Mouse (Mus musculus) MEL (cell line): ENCODE data around the gene Ednra. TPM values are rescaled to one million over a fixed set of nuclear protein-coding genes. Genes with fewer than 3 reads are reported as not detected.

ENCODE experiments used
- DNase-seq: peaks from one replicate; pipeline ENCODE4 v3.0.0; 2011; ENCODE audit warnings: low read depth, low spot score
- H3K27ac ChIP-seq: 2 replicates; pipeline ENCODE4 v1.5.1; 2012; ENCODE audit warnings: low read depth, mild to moderate bottlenecking, control low read depth, low read length, moderate library complexity; ENCODE audit not compliant: control insufficient read depth
- H3K27me3 ChIP-seq, 2 experiments: fragments of 150-350 bp in 1 of 2; sonication (generic) in 1 of 2; 2 replicates each; pipeline ENCODE4 v1.6.1; 2012; ENCODE audit warnings: low read length in 2 of 2, mild to moderate bottlenecking in 2 of 2, improper control_type of control experiment in 1 of 2, moderate library complexity in 1 of 2; ENCODE audit not compliant: insufficient read depth in 2 of 2, control insufficient read depth in 1 of 2
- H3K36me3 ChIP-seq, 2 experiments: 2 replicates each; pipeline ENCODE4 v1.6.1; 2012 to 2014; ENCODE audit warnings: low read length in 2 of 2, improper control_type of control experiment in 1 of 2, inconsistent platforms in 1 of 2, mild to moderate bottlenecking in 1 of 2; ENCODE audit not compliant: insufficient read depth in 2 of 2, control insufficient read depth in 1 of 2
- H3K4me1 ChIP-seq, 2 experiments: fragments of 150-350 bp in 1 of 2; sonication (generic) in 1 of 2; 2 replicates each; pipeline ENCODE4 v1.6.1; 2012; ENCODE audit warnings: low read length in 2 of 2, improper control_type of control experiment in 1 of 2, mild to moderate bottlenecking in 1 of 2; ENCODE audit not compliant: insufficient read depth in 2 of 2, control insufficient read depth in 1 of 2
- H3K4me3 ChIP-seq, 2 experiments: fragments of 150-350 bp in 1 of 2; sonication (generic) in 1 of 2; 2 replicates each; pipeline ENCODE4 v1.5.1; 2012; ENCODE audit warnings: low read depth in 2 of 2, low read length in 2 of 2, mild to moderate bottlenecking in 2 of 2, moderate library complexity in 2 of 2, control low read depth in 1 of 2, improper control_type of control experiment in 1 of 2; ENCODE audit not compliant: control insufficient read depth in 1 of 2, insufficient read depth in 1 of 2
- H3K79me2 ChIP-seq: 2 replicates; pipeline ENCODE4 v1.6.1; 2012; ENCODE audit warnings: mild to moderate bottlenecking, low read length, moderate library complexity; ENCODE audit not compliant: control insufficient read depth, poor library complexity, insufficient read depth
- H3K9ac ChIP-seq: 2 replicates; pipeline ENCODE4 v1.6.1; 2012; ENCODE audit warnings: low read depth, mild to moderate bottlenecking, control low read depth, low read length, moderate library complexity; ENCODE audit not compliant: control insufficient read depth, poor library complexity, severe bottlenecking
- H3K9me3 ChIP-seq: fragments of 150-350 bp; sonication (generic); replicated peaks from 2 replicates; pipeline ENCODE4 v1.6.1; 2012; ENCODE audit warnings: mild to moderate bottlenecking, low read length, improper control_type of control experiment, moderate library complexity; ENCODE audit not compliant: insufficient read depth
- BHLHE40 ChIP-seq: IDR thresholded peaks from 2 replicates; pipeline ENCODE4 v1.6.1; 2012; ENCODE audit warnings: low read depth, mild to moderate bottlenecking, inconsistent platforms, low read length, improper control_type of control experiment, borderline replicate concordance
- CHD1 ChIP-seq: IDR thresholded peaks from 2 replicates; pipeline ENCODE4 v1.6.1; 2012; ENCODE audit warnings: low read depth, mild to moderate bottlenecking, inconsistent platforms, low read length, improper control_type of control experiment
- ELF1 ChIP-seq: IDR thresholded peaks from 2 replicates; pipeline ENCODE4 v1.6.1; 2014; ENCODE audit warnings: low read depth, mild to moderate bottlenecking, inconsistent platforms, low read length, improper control_type of control experiment, moderate library complexity
- EP300 ChIP-seq, 2 experiments: IDR thresholded peaks; 2 replicates each; pipeline ENCODE4 v1.6.1; 2011; ENCODE audit warnings: improper control_type of control experiment in 2 of 2, low read length in 2 of 2, low read depth in 1 of 2, mild to moderate bottlenecking in 1 of 2
- GABPA ChIP-seq: IDR thresholded peaks from 2 replicates; pipeline ENCODE4 v1.6.1; 2012; ENCODE audit warnings: low read depth, mild to moderate bottlenecking, inconsistent platforms, low read length, improper control_type of control experiment, moderate library complexity
- GATA1 ChIP-seq: IDR thresholded peaks from 2 replicates; pipeline ENCODE4 v1.6.1; 2011; ENCODE audit warnings: low read depth, low read length, improper control_type of control experiment
- KAT2A ChIP-seq: conservative IDR thresholded peaks from 2 replicates; pipeline ENCODE4 v1.6.1; 2012; ENCODE audit warnings: low read depth, low read length, improper control_type of control experiment, inconsistent platforms
- MEF2A ChIP-seq: IDR thresholded peaks from 2 replicates; pipeline ENCODE4 v1.6.1; 2014; ENCODE audit warnings: low read depth, mild to moderate bottlenecking, inconsistent platforms, low read length, improper control_type of control experiment; ENCODE audit not compliant: poor library complexity, insufficient replicate concordance, severe bottlenecking; ENCODE audit errors: extremely low read depth
- MXI1 ChIP-seq: IDR thresholded peaks from 2 replicates; pipeline ENCODE4 v1.6.1; 2011; ENCODE audit warnings: mild to moderate bottlenecking, low read depth, low read length, improper control_type of control experiment
- NRF1 ChIP-seq: IDR thresholded peaks from 2 replicates; pipeline ENCODE4 v1.6.1; 2014; ENCODE audit warnings: low read depth, mild to moderate bottlenecking, inconsistent platforms, low read length, improper control_type of control experiment, moderate library complexity; ENCODE audit not compliant: poor library complexity, insufficient read depth, severe bottlenecking
- POLR2AphosphoS2 ChIP-seq: IDR thresholded peaks from 2 replicates; pipeline ENCODE4 v1.6.1; 2011; ENCODE audit warnings: low read length, improper control_type of control experiment
- RAD21 ChIP-seq: IDR thresholded peaks from 2 replicates; pipeline ENCODE4 v1.6.1; 2011; ENCODE audit warnings: mild to moderate bottlenecking, low read depth, low read length, improper control_type of control experiment
- SMC3 ChIP-seq: IDR thresholded peaks from 2 replicates; pipeline ENCODE4 v1.6.1; 2011; ENCODE audit warnings: low read depth, low read length, improper control_type of control experiment
- TBP ChIP-seq: IDR thresholded peaks from 2 replicates; pipeline ENCODE4 v1.8.0; 2011; ENCODE audit warnings: low read depth, low read length, improper control_type of control experiment
- UBTF ChIP-seq: IDR thresholded peaks from 2 replicates; pipeline ENCODE4 v1.6.1; 2012; ENCODE audit warnings: low read depth, mild to moderate bottlenecking, inconsistent platforms, low read length, improper control_type of control experiment, moderate library complexity, borderline replicate concordance; ENCODE audit not compliant: insufficient read depth
- USF1 ChIP-seq: IDR thresholded peaks from 2 replicates; pipeline ENCODE4 v1.6.1; 2014; ENCODE audit warnings: low read depth, mild to moderate bottlenecking, inconsistent platforms, low read length, improper control_type of control experiment, moderate library complexity
- USF2 ChIP-seq, 2 experiments: IDR thresholded peaks; 2 replicates each; pipeline ENCODE4 v1.6.1; 2011 to 2012; ENCODE audit warnings: improper control_type of control experiment in 2 of 2, low read length in 2 of 2, borderline replicate concordance in 1 of 2, inconsistent platforms in 1 of 2, low read depth in 1 of 2, mild to moderate bottlenecking in 1 of 2; ENCODE audit not compliant: insufficient read depth in 1 of 2
- ZC3H11A ChIP-seq: IDR thresholded peaks from 2 replicates; pipeline ENCODE4 v1.6.1; 2012; ENCODE audit warnings: low read depth, mild to moderate bottlenecking, inconsistent platforms, low read length, improper control_type of control experiment
- ZKSCAN1 ChIP-seq: IDR thresholded peaks from 2 replicates; pipeline ENCODE4 v1.6.1; 2012; ENCODE audit warnings: low read depth, mild to moderate bottlenecking, inconsistent platforms, low read length, improper control_type of control experiment, moderate library complexity
- ZMIZ1 ChIP-seq: IDR thresholded peaks from 2 replicates; pipeline ENCODE4 v1.6.1; 2012; ENCODE audit warnings: low read depth, mild to moderate bottlenecking, inconsistent platforms, low read length, improper control_type of control experiment, moderate library complexity
- ZNF384 ChIP-seq: IDR thresholded peaks from 2 replicates; pipeline ENCODE4 v1.6.1; 2012; ENCODE audit warnings: low read depth, mild to moderate bottlenecking, inconsistent platforms, low read length, improper control_type of control experiment
- polyA plus RNA-seq, 2 experiments: library from polyadenylated mRNA; stranded (reverse) in 1 of 2; unstranded in 1 of 2; fragments of >175 nt in 1 of 2; fragments of >200 nt in 1 of 2; gene quantifications; 2 replicates each; pipeline versions ENCODE4 v1.2.1 to v1.2.4; 2012; ENCODE audit warnings: low replicate concordance in 2 of 2, low read depth in 1 of 2; ENCODE audit not compliant: insufficient read length in 2 of 2, insufficient read depth in 1 of 2, missing spikeins in 1 of 2
- total RNA-seq: library from RNA; depleted of rRNA; stranded (reverse); fragments of 300-350 nt; gene quantifications from 2 replicates; pipeline ENCODE4 v1.2.3, GENCODE M21; 2012

The Ednra gene
- total and polyA plus RNA-seq, 3 experiments, result not detected

DNA sequence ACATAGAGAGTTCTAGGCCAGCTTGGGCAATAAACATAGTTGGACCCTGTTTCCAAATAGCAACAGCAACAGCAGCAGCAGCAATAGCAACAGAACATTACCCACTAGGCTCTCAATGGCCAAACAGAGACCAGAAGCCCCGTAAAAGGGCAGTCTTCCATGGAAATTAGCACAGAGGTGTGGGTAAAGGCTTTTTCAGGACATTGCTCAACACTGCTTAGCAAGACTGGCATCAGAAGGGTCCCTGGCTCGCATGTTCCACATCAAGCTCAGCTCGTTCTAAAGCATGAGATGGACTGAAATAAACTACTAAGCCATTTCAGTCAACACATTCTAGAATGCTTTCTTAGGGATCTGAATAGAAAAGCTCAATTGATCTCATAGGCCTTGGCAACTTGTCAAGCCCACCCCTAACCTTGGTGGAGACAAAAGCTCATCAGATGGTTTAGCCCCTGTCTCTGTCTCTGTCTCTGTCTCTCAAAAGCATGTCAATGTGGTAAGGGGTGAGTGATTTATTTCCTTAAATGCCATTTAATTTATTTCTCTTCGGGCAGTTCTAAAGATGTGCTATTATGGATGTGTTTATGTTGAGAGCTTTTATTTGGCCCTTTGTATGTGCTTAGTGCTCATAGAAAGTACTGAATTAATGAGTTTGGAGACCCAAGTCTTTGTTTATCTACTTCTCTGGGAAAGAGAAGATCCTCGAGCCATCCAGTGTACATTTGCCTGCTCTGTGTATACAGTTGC lies 84.0 kb downstream of the Ednra start:
- peaks cover 0 to 3% of the 10 kb centered on the region in 2 experiments; a peak in 3 of 4 replicates for H3K4me1 ChIP-seq
- no peaks in the 10 kb centered on the region for H3K27me3 ChIP-seq
- TF ChIP-seq GATA1 (no peak), ZMIZ1 (no peak), MXI1 (no peak), MEF2A (no peak), CHD1 (no peak), TBP (no peak), NRF1 (no peak), ELF1 (no peak)
- no peaks in the 10 kb centered on the region for H3K36me3 ChIP-seq
- H3K9ac ChIP-seq, result no peak overlapping the region
- H3K9me3 ChIP-seq, result no peaks in the 10 kb centered on the region
- no peaks in the 10 kb centered on the region for H3K79me2 ChIP-seq
- no peak for DNase-seq
- H3K27ac ChIP-seq, result no peak overlapping the region
- H3K4me3 ChIP-seq, result no peak overlapping the region

GRCm38 (mm10) chr8:77637593-77637992 lies 86.7 kb downstream of the Ednra start:
- TF ChIP-seq ELF1, result no peak
- H3K4me3 ChIP-seq, result no peak overlapping the region

DNA sequence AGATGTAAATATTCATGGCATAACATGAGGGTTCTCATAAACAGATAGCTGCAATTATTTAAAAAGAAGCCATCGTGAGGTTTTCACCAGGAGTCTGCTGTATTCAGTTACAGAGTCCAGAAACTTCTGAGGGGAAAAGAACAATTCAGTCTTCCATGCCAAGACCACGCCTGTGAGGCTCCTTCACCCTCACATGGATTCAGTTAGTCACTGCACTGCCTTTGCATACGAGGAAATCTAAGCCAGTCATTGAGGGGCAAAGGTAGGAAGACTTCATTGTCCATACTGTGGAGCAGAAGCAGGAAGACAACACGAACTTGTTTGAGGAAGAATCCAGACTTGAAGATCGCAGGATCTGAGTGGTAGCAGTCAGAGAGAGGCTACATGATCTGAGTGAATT lies 90.2 kb downstream of the Ednra start:
- Histone ChIP-seq H3K4me1 (no peaks in the 10 kb centered on the region), H3K27me3 (peaks cover 0 to 2% of the 10 kb centered on the region in 2 experiments; a peak in 1 of 4 replicates), H3K27ac (no peak overlapping the region), H3K9me3 (no peaks in the 10 kb centered on the region), H3K9ac (no peak overlapping the region), H3K36me3 (no peaks in the 10 kb centered on the region), H3K79me2 (no peaks in the 10 kb centered on the region), H3K4me3 (no peak overlapping the region)
- DNase-seq, result no peak
- TF ChIP-seq KAT2A, result no peak
- no peak for TF ChIP-seq USF1
- no peak for TF ChIP-seq USF2 (IDR thresholded peaks at IDR 0.05; ENCODE audit: borderline replicate concordance in 1 of 2, insufficient read depth in 1 of 2, low read depth in 1 of 2, low read length in 2 of 2)
- TF ChIP-seq POLR2AphosphoS2, result no peak
- no peak for TF ChIP-seq GABPA
- no peak for TF ChIP-seq GATA1
- no peak for TF ChIP-seq ZNF384
- TF ChIP-seq ZC3H11A, result no peak
- TF ChIP-seq EP300 (IDR thresholded peaks at IDR 0.05; ENCODE audit: low read depth in 1 of 2, low read length in 2 of 2), result no peak
- TF ChIP-seq ZKSCAN1, result no peak
- TF ChIP-seq SMC3, result no peak
- no peak for TF ChIP-seq RAD21
- TF ChIP-seq UBTF, result no peak
- TF ChIP-seq BHLHE40, result no peak
- no peak for TF ChIP-seq CHD1

More at GRCm38 (mm10) chr8:77637593-77637992, 86.7 kb downstream of the Ednra start:
- Histone ChIP-seq H3K9me3 (no peaks in the 10 kb centered on the region), H3K36me3 (no peaks in the 10 kb centered on the region), H3K9ac (no peak overlapping the region), H3K27ac (no peak overlapping the region), H3K4me1 (peaks cover 0 to 3% of the 10 kb centered on the region in 2 experiments; a peak in 3 of 4 replicates), H3K79me2 (no peaks in the 10 kb centered on the region), H3K27me3 (no peaks in the 10 kb centered on the region; a peak in 1 of 4 replicates)
- no peak for DNase-seq
